Mouse (Mus musculus) liver, embryonic 14 days (tissue): ENCODE measurements around the gene Copg1. TPM values are rescaled to one million over a fixed set of nuclear protein-coding genes. Genes with fewer than 3 reads are reported as not detected.

ENCODE experiments used
- polyA plus RNA-seq: library from polyadenylated mRNA; depleted of rRNA; stranded (reverse); fragments of >200 nt; gene quantifications from 2 replicates; pipeline ENCODE4 v1.2.3, GENCODE M21; 2012; rRNA removed

Copg1 gene
- polyA plus RNA-seq, result 19.2 and 24.4 TPM in 2 replicates

DNA sequence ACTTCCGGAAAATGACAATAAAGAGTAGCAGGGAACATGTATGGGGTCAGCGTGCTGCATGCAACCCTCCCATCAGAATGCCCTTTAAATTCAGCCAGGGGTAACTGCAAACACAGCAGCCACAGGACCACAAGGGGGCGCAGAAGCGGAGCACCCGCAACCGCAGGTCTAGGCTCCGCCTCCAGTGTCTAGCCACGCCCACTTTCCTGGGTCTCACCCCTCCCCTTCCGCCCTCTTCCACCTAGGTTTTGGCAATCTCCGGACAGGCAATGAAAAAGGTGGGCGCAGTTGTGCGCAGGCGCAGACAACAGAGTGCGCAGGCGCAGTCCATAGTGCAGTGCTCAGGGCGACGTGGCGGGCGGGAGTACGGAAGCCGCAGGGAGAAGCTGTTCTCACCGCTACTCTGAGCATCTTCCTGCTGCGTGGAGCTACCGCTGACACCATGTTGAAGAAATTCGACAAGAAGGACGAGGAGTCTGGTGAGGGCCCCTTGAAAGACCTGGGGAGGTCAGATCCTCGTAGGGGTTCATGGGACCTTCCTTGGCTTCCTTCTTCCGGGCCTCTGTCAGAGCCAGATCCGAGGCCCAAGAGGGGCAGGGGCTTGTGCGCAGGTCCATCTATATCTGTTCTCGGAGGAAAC lies at the start of gene Copg1:
TSS of gene Copg1 (plus strand) at position 221 of the 640 bp plus-strand sequence.

DNA sequence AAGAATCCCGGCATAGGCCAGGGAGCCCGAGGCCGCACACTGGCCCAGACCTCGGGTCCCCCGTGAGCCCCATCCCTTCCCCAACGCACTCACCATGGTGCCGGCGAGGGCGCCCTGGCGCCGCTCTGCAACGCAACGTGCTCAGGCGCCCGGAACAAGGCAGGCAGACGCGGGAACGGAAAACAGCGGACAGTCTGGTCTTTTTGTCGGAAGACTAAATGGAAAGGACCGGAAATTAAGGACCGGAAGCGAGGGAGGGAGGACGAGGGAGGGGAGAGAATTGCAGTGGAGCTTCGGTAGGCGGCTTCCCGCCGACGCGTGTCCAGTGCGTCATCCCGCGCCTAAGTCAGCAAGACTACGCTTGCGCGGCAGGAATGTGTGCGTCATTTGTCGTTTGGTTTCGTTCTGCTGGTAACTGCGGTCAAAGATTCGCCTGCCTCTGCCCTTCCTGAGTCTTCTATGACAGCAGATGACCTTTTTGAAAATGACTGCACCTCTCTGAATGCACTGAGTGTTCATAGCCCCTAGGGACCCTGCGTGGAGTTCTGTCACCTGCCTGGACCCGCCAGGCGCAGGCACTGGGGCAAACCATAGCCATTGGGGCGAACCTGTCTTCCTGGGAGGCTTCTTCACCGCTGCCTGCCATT lies 48.9 kb upstream of the Copg1 start, which contains the start of gene Isy1:
TSS of gene Isy1 (minus strand) at position 248 of the 647 bp plus-strand sequence.

DNA sequence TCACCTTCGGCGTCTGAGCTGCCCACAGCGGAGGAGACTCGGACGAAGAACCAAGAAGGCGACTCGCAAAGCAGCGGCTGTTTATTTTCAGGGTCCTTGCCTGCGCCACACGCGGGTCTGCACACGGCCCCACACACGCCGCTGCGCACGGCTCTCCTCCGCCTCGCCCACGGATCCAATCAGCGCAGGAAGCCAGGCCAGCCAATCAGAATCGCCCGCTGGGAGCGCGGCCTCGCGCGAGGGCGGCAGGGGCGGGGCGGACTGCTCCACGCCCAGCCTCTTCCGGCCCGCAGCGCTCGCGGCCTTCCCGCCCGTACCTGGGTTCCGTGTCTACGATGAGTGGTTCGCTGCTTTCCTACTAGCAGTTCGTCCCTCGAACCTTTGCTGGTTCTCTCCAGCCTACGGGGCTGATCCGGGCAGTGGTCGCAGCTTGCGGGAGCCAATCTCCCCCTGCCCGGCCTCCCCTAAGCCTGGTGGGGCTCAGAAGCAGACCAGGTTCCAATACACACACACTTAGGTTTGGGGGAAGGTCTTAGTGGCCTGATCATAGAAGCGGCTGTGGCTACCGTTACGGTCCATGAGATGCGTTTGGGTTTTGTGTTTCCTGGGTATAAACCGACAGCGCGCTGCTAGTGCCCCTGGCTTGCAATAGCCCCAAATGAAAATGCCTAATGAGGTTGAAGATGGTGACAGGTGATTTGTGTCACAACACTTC lies 36.6 kb upstream of the Copg1 start, which contains the start of gene Cnbp:
TSS of gene Cnbp (minus strand) at position 207 of the 715 bp plus-strand sequence.

DNA sequence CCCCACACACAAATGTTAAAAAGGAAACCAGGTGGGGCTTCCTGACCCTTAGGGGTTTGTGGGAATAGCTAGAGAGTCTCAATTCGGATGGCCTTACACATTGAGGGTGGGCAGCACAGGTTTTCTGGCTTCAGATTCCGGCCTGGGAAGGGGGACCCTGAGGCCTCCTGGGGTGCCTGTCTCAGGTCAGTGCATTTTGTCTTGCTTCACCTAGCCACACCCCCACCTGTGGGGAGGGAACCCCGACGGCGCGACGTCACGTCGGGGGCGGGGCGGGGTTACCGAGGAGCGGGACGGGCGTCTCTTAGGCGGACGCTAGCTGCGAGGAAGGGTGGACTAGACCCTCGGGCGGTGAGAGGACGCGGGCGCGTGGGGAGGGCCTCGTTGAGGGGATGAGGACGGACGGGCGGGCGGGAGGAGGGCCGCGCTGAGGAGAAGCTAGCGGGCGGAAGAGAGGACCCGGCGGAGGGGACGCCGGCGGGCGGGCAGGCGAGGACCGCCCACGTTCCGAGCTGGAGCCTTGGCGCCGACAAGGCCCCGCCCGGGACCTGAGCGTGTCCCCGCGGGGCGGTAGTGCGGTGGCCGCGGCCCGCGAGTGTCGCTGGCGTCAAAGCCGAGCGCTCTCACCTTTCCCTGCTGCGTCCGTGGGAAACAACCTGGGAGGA lies 26.2 kb downstream of the Copg1 start, which contains the start of gene Hmces:
TSS of gene Hmces (plus strand) at position 275 of the 665 bp plus-strand sequence.

Other genes starting within 250 kb of the Copg1 start
- gene Aplf, start 215.6 kb upstream of the Copg1 start, polyA plus RNA-seq, result 9.7 and 10.1 TPM in 2 replicates
- 0.16 and 0.39 TPM in 2 replicates for gene Efcc1, start 156.9 kb upstream of the Copg1 start, polyA plus RNA-seq
- 31.8 and 34.2 TPM in 2 replicates for gene Gp9, start 109.7 kb upstream of the Copg1 start, polyA plus RNA-seq
- gene Rab43, start 75.7 kb upstream of the Copg1 start, polyA plus RNA-seq, result 15.5 and 21.2 TPM in 2 replicates
- 5.1 and 6.2 TPM in 2 replicates for gene Gm45140, start 52.0 kb upstream of the Copg1 start, polyA plus RNA-seq
- 17.1 and 17.5 TPM in 2 replicates for gene Isy1, start 49.0 kb upstream of the Copg1 start, polyA plus RNA-seq
- gene Cnbp, start 36.7 kb upstream of the Copg1 start, polyA plus RNA-seq, result 188 and 223 TPM in 2 replicates
- 11.1 and 11.4 TPM in 2 replicates for gene Hmces, start 26.1 kb downstream of the Copg1 start, polyA plus RNA-seq
- 4.9 and 5.2 TPM in 2 replicates for gene H1fx, start 93.8 kb downstream of the Copg1 start, polyA plus RNA-seq
- 78.5 and 85.9 TPM in 2 replicates for gene Rab7, start 157.5 kb downstream of the Copg1 start, polyA plus RNA-seq
- gene Rpn1, start 196.7 kb downstream of the Copg1 start, polyA plus RNA-seq, result 68.6 and 77.0 TPM in 2 replicates